Mouse (Mus musculus): ENCODE measurements around the gene Oasl2.

- no peak for TF ChIP-seq CTCF (IDR thresholded peaks at IDR 0.05; ENCODE audit: insufficient read depth, low read length)
- TF ChIP-seq POLR2A (IDR thresholded peaks at IDR 0.05; ENCODE audit: borderline replicate concordance, extremely low read depth, low read depth, low read length), result no peak
These were observed 52.6 kb downstream of the Oasl2 start for GRCm38 (mm10) chr5:114949316-114949715.
